Mouse (Mus musculus) olfactory bulb, adult 2 months (tissue): ENCODE measurements at regions not wholly inside any gene's neighbourhood (a gene's known extent, or its start where the extent isn't known, plus 50 kb on each side); places are given as distances from the start of the nearest gene placed in this dataset.

Experiments
- CTCF ChIP-seq: fragments of 200-500 bp; IDR thresholded peaks from 2 replicates; pipeline ENCODE4 v1.5.1; 2012; ENCODE audit warnings: low read depth, mild to moderate bottlenecking, low read length, moderate library complexity; ENCODE audit not compliant: insufficient read depth
- POLR2A ChIP-seq: fragments of 200-500 bp; IDR thresholded peaks from 2 replicates; pipeline ENCODE4 v1.6.1; 2012; ENCODE audit warnings: mild to moderate bottlenecking, low read depth, low read length, moderate library complexity; ENCODE audit not compliant: insufficient read depth

- TF ChIP-seq POLR2A: no peak
- TF ChIP-seq CTCF: no peak
These were observed 236.3 kb downstream of the Pdcd6ip start for GRCm38 (mm10) chr9:113471781-113472180.
